ENCODE assay signal across 8 mouse cellular contexts in the genomic region with DNA sequence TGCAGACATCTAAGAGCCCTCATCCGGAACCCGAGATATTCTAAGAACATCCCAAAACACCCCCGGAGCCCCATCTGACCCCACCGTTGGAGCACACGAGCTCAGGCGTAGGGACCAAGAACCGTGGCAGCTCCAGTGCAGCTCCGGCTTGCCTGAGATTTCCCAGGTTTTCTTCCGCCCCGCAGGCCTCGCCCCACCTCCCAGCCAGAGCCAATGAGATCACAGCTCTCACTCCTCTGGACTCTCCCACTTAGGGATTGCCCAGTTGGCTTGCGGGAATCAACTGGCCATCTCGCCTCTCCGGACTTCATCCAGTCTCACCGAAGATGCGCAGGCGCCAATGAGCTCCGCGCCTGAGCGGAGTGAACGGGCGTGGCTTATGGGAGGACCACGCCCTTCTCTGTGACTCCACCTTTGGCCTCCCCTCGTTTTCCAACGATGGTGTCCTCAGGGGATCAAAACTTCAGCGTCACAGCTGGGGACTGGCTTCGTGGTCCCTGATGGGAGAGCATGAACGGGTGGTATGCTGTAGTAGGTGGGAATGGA. TPM values are rescaled to one million over a fixed set of nuclear protein-coding genes. Genes with fewer than 3 reads are reported as not detected.
DNase-seq lines count a peak whose midpoint lies in the region; TF ChIP-seq lines count a peak whose summit lies in the region.

Ccdc159 (plus strand) TSS at position 264 of the 546 bp plus-strand sequence.
Tmem205 (minus strand) TSS at position 349 of the 546 bp plus-strand sequence.

- H3K4me3 ChIP-seq in layer of hippocampus, adult 2 months = peak within 1 kb of the TSS; percentile 69
- H3K4me3 ChIP-seq in lung, adult 2 months (replicated peaks; ENCODE audit: extremely low read depth, low read depth, low read length) = peak within 1 kb of the TSS; percentile 67
- H3K4me3 ChIP-seq in olfactory bulb, adult 2 months (ENCODE audit: insufficient read depth, low read depth, low read length) = peak within 1 kb of the TSS; percentile 63

- WGBS in lung, adult 2 months = under 1% methylated on average over 28 of the region's 28 CpGs
- under 1% methylated on average over 28 of the region's 28 CpGs for WGBS in olfactory bulb, adult 2 months

- peaks cover 10% of the 10 kb centered on the region for H3K4me1 ChIP-seq in lung, adult 2 months (ENCODE audit: control insufficient read depth, insufficient read depth, low read length)
- H3K4me1 ChIP-seq in olfactory bulb, adult 2 months (ENCODE audit: control insufficient read depth, insufficient read depth, low read length) = peaks cover 9% of the 10 kb centered on the region

- peak; percentile 97 for DNase-seq in NIH3T3 (ENCODE audit: low read depth)
- peak; percentile 96 for DNase-seq in cerebellum, adult 9-10 months
- DNase-seq in forelimb bud, embryonic 11.5 days (ENCODE audit: low read depth, low spot score) = peak; percentile 98
- peak; percentile 92 for DNase-seq in heart, postnatal 4 days
- peak; percentile 86 to 95 for DNase-seq in layer of hippocampus, adult 2 months (ENCODE audit: low spot score in 2 of 2)
- peak; percentile 87 for DNase-seq in lung, adult 2 months
- peak; percentile 35 for DNase-seq in thymus, postnatal 4 days

- peak within 1 kb of the TSS; percentile 86 for H3K27ac ChIP-seq in layer of hippocampus, adult 2 months
- H3K27ac ChIP-seq in olfactory bulb, adult 2 months (ENCODE audit: insufficient read depth, low read depth, low read length) = peak within 1 kb of the TSS; percentile 16

- TF ChIP-seq POLR2A in lung, adult 2 months (IDR thresholded peaks at IDR 0.05; ENCODE audit: borderline replicate concordance, extremely low read depth, low read depth, low read length) = peak; percentile 96
- TF ChIP-seq POLR2A in olfactory bulb, adult 2 months (IDR thresholded peaks at IDR 0.05; ENCODE audit: insufficient read depth, low read depth, low read length) = peak; percentile 47

- no peak for TF ChIP-seq CTCF in layer of hippocampus, adult 2 months (conservative IDR thresholded peaks at IDR 0.05)
- no peak for TF ChIP-seq CTCF in lung, adult 2 months (IDR thresholded peaks at IDR 0.05; ENCODE audit: insufficient read depth, low read length)
- TF ChIP-seq CTCF in olfactory bulb, adult 2 months (IDR thresholded peaks at IDR 0.05; ENCODE audit: insufficient read depth, low read depth, low read length) = no peak

RNA-seq across cellular contexts. Expression of gene Ccdc159, which starts in this region (rescaled TPM):
- 1 to 10 TPM in 1 of 2 experiments, under 1 TPM in 1; 0.83 to 1.2 TPM for total RNA-seq in heart, postnatal 4 days (2021)
- 10 to 100 TPM; 18.9 to 21.4 TPM for total RNA-seq in layer of hippocampus, adult 2 months (2021)
- 6.3 and 7.6 TPM in 2 replicates for polyA plus RNA-seq in lung, adult 2 months (2012; rRNA removed)
- polyA plus RNA-seq in olfactory bulb, adult 2 months (2012; ENCODE audit: insufficient read depth, insufficient read length, low replicate concordance, missing spikeins) = not detected in 2 replicates

RNA-seq across cellular contexts. Expression of gene Tmem205, which starts in this region (rescaled TPM):
- total RNA-seq in heart, postnatal 4 days (2021) = 10 to 100 TPM; 20.1 to 21.3 TPM
- 10 to 100 TPM; 44.4 to 45.9 TPM for total RNA-seq in layer of hippocampus, adult 2 months (2021)
- polyA plus RNA-seq in lung, adult 2 months (2012; rRNA removed) = 190 and 194 TPM in 2 replicates
- not detected in 2 replicates for polyA plus RNA-seq in olfactory bulb, adult 2 months (2012; ENCODE audit: insufficient read depth, insufficient read length, low replicate concordance, missing spikeins)

Comparison
In these comparisons a context has a peak if more than half of its experiments do, and no peak if none do; other contexts are left out.
1. Peak in every context shown above with its lines: DNase-seq, H3K4me3 ChIP-seq and H3K27ac ChIP-seq.
2. RNA of gene Ccdc159 (total RNA-seq): 18.9 to 21.4 TPM in layer of hippocampus, adult 2 months; 0.83 to 1.2 TPM in heart, postnatal 4 days; every median in the first group is over 4 times any median in the second.
3. RNA of gene Tmem205 (polyA plus RNA-seq): 190 to 194 TPM in lung, adult 2 months; not detected in olfactory bulb, adult 2 months; every median in the first group is over 100 times any median in the second.
4. DNase-seq: peak in every context shown above with its lines; median percentile 98 in forelimb bud, embryonic 11.5 days; 97 in NIH3T3; 96 in cerebellum, adult 9-10 months; 92 in heart, postnatal 4 days; 90 in layer of hippocampus, adult 2 months; 87 in lung, adult 2 months; 35 in thymus, postnatal 4 days.